Mouse (Mus musculus) bone marrow, adult 2 months (tissue): ENCODE measurements around the gene Trim28.

Experiments used
- CTCF ChIP-seq: fragments of 200-500 bp; IDR thresholded peaks from 2 replicates; pipeline ENCODE4 v1.5.1; 2011; ENCODE audit warnings: low read length, control low read depth; ENCODE audit not compliant: control insufficient read depth, insufficient read depth
- POLR2A ChIP-seq: fragments of 200-500 bp; IDR thresholded peaks from 2 replicates; pipeline ENCODE4 v1.6.1; 2011; ENCODE audit warnings: low read depth, mild to moderate bottlenecking, control low read depth, low read length, borderline replicate concordance; ENCODE audit not compliant: control insufficient read depth

DNA sequence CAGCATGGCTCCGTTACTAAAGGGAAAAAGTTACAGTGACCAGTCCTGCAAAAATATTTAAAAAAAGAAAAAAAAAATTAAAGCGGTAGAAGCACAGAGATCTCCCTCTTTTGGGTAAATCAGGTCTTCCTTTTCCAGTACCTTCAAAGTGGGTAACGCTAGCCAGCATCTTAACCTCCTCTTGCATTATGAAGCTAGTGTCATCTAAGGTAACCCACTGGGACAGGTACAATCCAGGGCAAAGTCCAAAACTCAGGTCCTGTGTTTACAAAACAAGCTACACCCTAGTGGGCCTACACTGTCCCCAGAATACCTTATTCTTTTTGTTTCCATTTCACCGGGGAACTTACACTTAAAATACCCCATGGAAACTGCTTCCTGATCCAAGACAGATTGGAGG is 14.8 kb downstream of the Trim28 start:
- TF ChIP-seq POLR2A (no peak), CTCF (no peak)
